Mouse (Mus musculus) lung, embryonic 14.5 days (tissue): ENCODE measurements around the gene Rangrf. TPM values are rescaled to one million over a fixed set of nuclear protein-coding genes. Genes with fewer than 3 reads are reported as not detected.

Source experiments
- ATAC-seq: fragments of 200-750 bp; cut with Nextera tagmentation; 2 replicates; pipeline ENCODE4 v1.8.0; 2017; ENCODE audit warnings: mild to moderate bottlenecking, moderate TSS enrichment, moderate library complexity; ENCODE audit not compliant: insufficient read depth
- DNase-seq: peaks from one replicate; pipeline ENCODE4 v3.0.0-alpha.2; 2015
- H3K27ac ChIP-seq: fragments of 300-500 bp; sonication (generic); 2 replicates; pipeline ENCODE4 v1.5.1; 2014; ENCODE audit warnings: low read depth, mild to moderate bottlenecking, moderate library complexity
- H3K27me3 ChIP-seq: fragments of 300-500 bp; sonication (generic); 2 replicates; pipeline ENCODE4 v1.6.1; 2014; ENCODE audit warnings: low read length, control low read depth; ENCODE audit not compliant: insufficient read depth
- H3K36me3 ChIP-seq: fragments of 300-500 bp; sonication (generic); 2 replicates; pipeline ENCODE4 v1.6.1; 2014; ENCODE audit warnings: control low read depth; ENCODE audit not compliant: insufficient read depth
- H3K4me1 ChIP-seq: fragments of 300-500 bp; sonication (generic); 2 replicates; pipeline ENCODE4 v1.6.1; 2014; ENCODE audit warnings: antibody characterized with exemption, control low read depth; ENCODE audit not compliant: insufficient read depth
- H3K4me2 ChIP-seq: fragments of 300-500 bp; sonication (generic); 2 replicates; pipeline ENCODE4 v1.6.1; 2014; ENCODE audit warnings: mild to moderate bottlenecking
- H3K4me3 ChIP-seq: fragments of 300-500 bp; sonication (generic); 2 replicates; pipeline ENCODE4 v1.5.1; 2014; ENCODE audit warnings: low read depth, low read length
- H3K9ac ChIP-seq: fragments of 300-500 bp; sonication (generic); 2 replicates; pipeline ENCODE4 v1.6.1; 2014
- H3K9me3 ChIP-seq: fragments of 300-500 bp; sonication (generic); 2 replicates; pipeline ENCODE4 v1.6.1; 2016; ENCODE audit warnings: low read depth, low read length, control low read depth
- CTCF ChIP-seq: IDR thresholded peaks from 2 replicates; pipeline ENCODE4 v1.5.1; 2016; ENCODE audit warnings: antibody characterized with exemption, low read depth
- WGBS: fragments of 180-500 bp; shearing (Covaris S2); extraction: QIAGEN DNeasy Blood & Tissue Kit; methylation state at CpG from one replicate; pipeline ENCODE4 v1.1.7; 2014; 5-methylcytosine and 5-hydroxymethylcytosine counted together
- polyA plus RNA-seq: library from polyadenylated mRNA; unstranded; fragments of >200 nt; fragmentation: Nextera tagmentation; extraction: Ambion mirVana; gene quantifications from 2 replicates; pipeline ENCODE4 v1.2.1, GENCODE M21; 2014

Rangrf gene
- polyA plus RNA-seq, 1 experiment from 2014 or later = 49.9 TPM

- no peak overlapping the region for H3K9ac ChIP-seq
- H3K9me3 ChIP-seq = no peaks in the 10 kb centered on the region
- ATAC-seq (no peak), DNase-seq (no peak)
- H3K27me3 ChIP-seq = no peaks in the 10 kb centered on the region
- WGBS = 80% methylated on average over 4 of the region's 4 CpGs
- H3K27ac ChIP-seq = no peak overlapping the region
- H3K4me1 ChIP-seq = no peaks in the 10 kb centered on the region
- no peak for TF ChIP-seq CTCF
- H3K4me3 ChIP-seq = no peak overlapping the region
- H3K36me3 ChIP-seq = peaks cover 98% of the 10 kb centered on the region
- H3K4me2 ChIP-seq = no peak overlapping the region
These were observed 22.1 kb upstream of the Rangrf start for GRCm38 (mm10) chr11:68997080-68997479.

DNA sequence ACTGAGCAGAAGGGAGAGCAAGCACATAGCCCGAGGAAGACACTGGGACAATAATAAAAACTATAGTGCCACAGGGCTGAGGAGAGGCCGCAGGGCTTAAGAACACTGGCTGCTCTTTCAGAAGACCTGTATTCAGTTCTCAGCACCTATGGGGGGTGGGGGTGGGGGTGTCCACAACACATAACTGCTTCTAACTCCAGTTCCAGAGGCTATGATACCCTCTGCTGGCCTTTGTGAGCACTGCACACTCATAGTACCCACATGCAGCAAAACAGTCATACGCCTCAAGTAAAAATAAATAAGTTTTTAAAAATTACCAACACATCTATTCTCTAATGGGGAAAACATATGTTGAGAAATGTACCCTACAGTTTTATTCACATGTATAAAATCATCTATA, 19.4 kb upstream of the Rangrf start:
- no peak overlapping the region for H3K4me2 ChIP-seq
- 95% methylated on average over 3 of the region's 3 CpGs for WGBS
- H3K9ac ChIP-seq = no peak overlapping the region
- no peak overlapping the region for H3K27ac ChIP-seq
- no peak overlapping the region for H3K4me3 ChIP-seq
- ATAC-seq = no peak
- TF ChIP-seq CTCF = 0 out of 2 replicates have a peak, but pooled peaks have one; percentile 18
- H3K36me3 ChIP-seq = peaks cover 98% of the 10 kb centered on the region
- H3K27me3 ChIP-seq = no peaks in the 10 kb centered on the region
- DNase-seq = peak; percentile 19
- H3K4me1 ChIP-seq = no peaks in the 10 kb centered on the region
- no peaks in the 10 kb centered on the region for H3K9me3 ChIP-seq

DNA sequence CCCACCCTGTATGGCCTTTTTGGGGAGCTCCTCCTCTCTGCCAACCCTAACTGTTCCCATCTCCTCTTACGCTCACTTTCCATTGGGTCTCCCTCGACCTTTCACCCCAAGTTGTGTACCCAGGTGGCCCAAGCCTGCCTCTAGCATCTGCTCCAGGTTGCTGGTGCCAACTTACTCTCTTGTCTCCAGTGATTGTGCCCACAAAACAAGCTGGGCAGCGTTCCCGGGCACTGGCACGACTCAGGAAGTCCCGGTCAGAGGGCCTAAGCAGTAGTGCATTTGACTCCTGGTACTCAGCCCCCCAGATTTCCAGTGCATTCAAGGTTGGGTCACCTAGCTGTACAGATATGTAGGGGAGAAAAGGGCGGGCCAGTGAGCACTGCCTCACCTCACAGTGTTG, 18.1 kb upstream of the Rangrf start:
- Histone ChIP-seq H3K27ac (no peak overlapping the region), H3K4me2 (no peak overlapping the region), H3K9me3 (no peaks in the 10 kb centered on the region), H3K36me3 (peaks cover 97% of the 10 kb centered on the region), H3K9ac (no peak overlapping the region), H3K4me3 (no peak overlapping the region), H3K4me1 (no peaks in the 10 kb centered on the region), H3K27me3 (no peaks in the 10 kb centered on the region)
- DNase-seq = no peak
- no peak for ATAC-seq
- WGBS = 88% methylated on average over 7 of the region's 7 CpGs
- no peak for TF ChIP-seq CTCF

- DNase-seq = peak; percentile 20
- TF ChIP-seq CTCF = no peak
- H3K27ac ChIP-seq = no peak overlapping the region
- no peak for ATAC-seq
- H3K9ac ChIP-seq = no peak overlapping the region
- peaks cover 75% of the 10 kb centered on the region for H3K36me3 ChIP-seq
- no peaks in the 10 kb centered on the region for H3K9me3 ChIP-seq
- no peak overlapping the region for H3K4me3 ChIP-seq
- 86% methylated on average over 17 of the region's 17 CpGs for WGBS
- H3K4me1 ChIP-seq = no peaks in the 10 kb centered on the region
- no peak overlapping the region for H3K4me2 ChIP-seq
- H3K27me3 ChIP-seq = no peaks in the 10 kb centered on the region
These were observed 13.4 kb upstream of the Rangrf start for GRCm38 (mm10) chr11:68988341-68988740.

DNA sequence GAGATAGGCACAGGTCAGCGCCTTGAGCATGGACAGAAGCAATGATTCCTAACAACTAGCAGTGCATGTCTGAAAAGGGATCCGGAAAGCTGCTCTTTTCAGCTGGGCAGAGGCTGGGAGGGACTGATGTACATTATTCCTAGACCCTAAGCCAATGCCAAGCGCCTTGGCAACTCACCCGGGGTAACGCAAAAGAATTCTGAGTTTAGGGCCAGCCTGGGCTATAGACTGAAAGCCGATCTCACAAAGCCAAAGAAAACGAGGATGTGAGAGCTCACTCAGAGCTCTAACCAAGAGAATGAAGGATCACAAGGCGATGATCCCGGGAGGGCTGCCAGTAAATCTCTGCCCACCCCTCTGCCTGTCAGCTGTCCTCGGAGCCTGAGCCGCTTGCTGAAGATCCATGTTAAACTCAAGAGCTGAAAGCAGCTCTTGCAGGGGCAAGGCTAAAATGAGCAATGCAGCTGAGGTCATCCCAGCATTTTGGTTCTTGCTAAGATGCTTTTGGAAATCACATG, 12.4 kb upstream of the Rangrf start:
- H3K27me3 ChIP-seq = no peaks in the 10 kb centered on the region
- H3K4me3 ChIP-seq = no peak overlapping the region
- TF ChIP-seq CTCF = no peak
- no peak overlapping the region for H3K27ac ChIP-seq
- 90% methylated on average over 11 of the region's 11 CpGs for WGBS
- peaks cover 66% of the 10 kb centered on the region for H3K36me3 ChIP-seq
- ATAC-seq (no peak), DNase-seq (no peak)
- H3K4me2 ChIP-seq = no peak overlapping the region
- H3K9ac ChIP-seq = no peak overlapping the region
- no peaks in the 10 kb centered on the region for H3K4me1 ChIP-seq
- H3K9me3 ChIP-seq = no peaks in the 10 kb centered on the region

GRCm38 (mm10) chr11:68982639-68983369, 7.8 kb upstream of the Rangrf start:
- ATAC-seq (peak; percentile 49; the same call in 1 of the 2 replicates), DNase-seq (peak; percentile 90)
- Histone ChIP-seq H3K36me3 (peaks cover 20% of the 10 kb centered on the region), H3K4me3 (no peak overlapping the region), H3K9ac (no peak overlapping the region), H3K9me3 (no peaks in the 10 kb centered on the region), H3K4me1 (no peaks in the 10 kb centered on the region), H3K27ac (no peak overlapping the region), H3K27me3 (no peaks in the 10 kb centered on the region), H3K4me2 (no peak overlapping the region)
- peak; percentile 89 for TF ChIP-seq CTCF
- whole genome bisulfite sequencing = 27% methylated on average over 4 of the region's 4 CpGs

GRCm38 (mm10) chr11:68980919-68981318, 5.9 kb upstream of the Rangrf start:
- DNase-seq = no peak
- TF ChIP-seq CTCF = no peak
- Histone ChIP-seq H3K27me3 (no peaks in the 10 kb centered on the region), H3K4me3 (no peak overlapping the region), H3K9me3 (no peaks in the 10 kb centered on the region), H3K4me2 (no peak overlapping the region), H3K4me1 (no peaks in the 10 kb centered on the region), H3K36me3 (0 out of 2 replicates have a peak, but pooled peaks cover 3% of the 10 kb centered on the region), H3K9ac (no peak overlapping the region), H3K27ac (no peak overlapping the region)
- WGBS = 50% methylated on average over 3 of the region's 3 CpGs
- ATAC-seq = no peak
